14 mouse cellular contexts compared by ENCODE assay signal in the genomic region with DNA sequence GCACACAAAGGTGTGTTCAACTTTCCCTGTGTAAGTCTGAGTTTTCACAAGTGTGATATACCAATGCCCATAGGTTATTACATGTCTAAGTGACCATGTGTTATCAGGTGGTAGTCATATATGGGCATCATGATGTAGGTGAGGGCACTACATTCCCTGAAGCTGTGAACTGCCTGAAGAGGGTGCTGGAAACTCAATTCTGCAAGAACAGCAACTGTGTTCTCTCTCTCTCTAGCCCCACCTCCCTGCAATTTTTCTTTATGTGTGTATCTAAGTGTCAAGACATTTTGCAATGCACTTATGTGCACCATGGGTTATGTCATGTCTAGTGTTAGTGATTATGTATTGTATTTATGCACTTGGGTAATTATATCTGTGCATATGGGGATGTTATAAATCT. TPM values are rescaled to one million over a fixed set of nuclear protein-coding genes. Genes with fewer than 3 reads are reported as not detected.
DNase-seq lines count a peak whose midpoint lies in the region.
"Had no signal": no experiment of that assay in that cellular context is flagged by ENCODE, and none has a peak within 500 bp of the region (broad histone marks: within the 10 kb centered on the region; RNA-seq: fewer than 3 reads in every experiment).

No protein-coding gene starts in this region.

- intact Hi-C loops in heart, postnatal 14 days (cut with DNase I) = loop anchor here (2.0 to 10.0 kb wide), 2 partner anchors 201 to 409 kb away; a partner anchor contains a TSS

- DNase-seq in heart, adult 11 months = peak; percentile 78
- DNase-seq in heart, postnatal 14 days = no peak
- DNase-seq in right cerebral cortex, postnatal 4 days = peak; percentile 1
- no peak for DNase-seq in right cerebral cortex, postnatal 10 days (ENCODE audit: low spot score in 2 of 2)
- DNase-seq in NIH3T3 (ENCODE audit: low read depth) = peak; percentile 54
- DNase-seq in testis, postnatal 14 days (ENCODE audit: low spot score) = peak; percentile 3
- DNase-seq in frontal cortex, postnatal 36 days (ENCODE audit: low spot score in 2 of 2) = no peak
- DNase-seq: adrenal gland, postnatal 25 days; cerebellum, postnatal 10 days; gastrocnemius, adult 2 months; kidney, adult 11 months; left cerebral cortex, postnatal 4 days; liver; lung, postnatal 14 days had no signal

RNA-seq across cellular contexts. Expression of a gene that starts 1.3 kb away (rescaled TPM):
- total RNA-seq in heart, postnatal 14 days (2021) = 10 to 100 TPM; 20.4 to 27.3 TPM

RNA-seq across cellular contexts. Expression of a gene that starts 2.3 kb away (rescaled TPM):
- total RNA-seq in heart, postnatal 14 days (2021) = 10 to 100 TPM; 30.9 to 37.1 TPM

RNA-seq across cellular contexts. Expression of a gene that starts 5.1 kb away (rescaled TPM):
- 1 to 10 TPM; 1.8 to 2.1 TPM for total RNA-seq in heart, postnatal 14 days (2021)

RNA-seq across cellular contexts. Expression of a gene that starts 9.2 kb away (rescaled TPM):
- total RNA-seq in heart, postnatal 14 days (2021) = 10 to 100 TPM; 41.0 to 47.0 TPM

Comparison
In these comparisons a context has a peak if more than half of its experiments do, and no peak if none do; other contexts are left out.
1. DNase-seq: peak in heart, adult 11 months (single experiment), right cerebral cortex, postnatal 4 days (single experiment), NIH3T3 (single experiment) and testis, postnatal 14 days (single experiment); none in heart, postnatal 14 days (0 of 2), right cerebral cortex, postnatal 10 days (0 of 2) and frontal cortex, postnatal 36 days (0 of 2).